Mouse (Mus musculus) ES-Bruce4 (cell line): ENCODE results near the gene Capns2.

Source experiments
- CTCF ChIP-seq: IDR thresholded peaks from one replicate; pipeline ENCODE4 v1.8.1; 2011; ENCODE audit warnings: low read depth, low read length
- EP300 ChIP-seq: IDR thresholded peaks from 2 replicates; pipeline ENCODE4 v1.6.1; 2011; ENCODE audit warnings: low read depth, low read length; ENCODE audit not compliant: insufficient read depth
- POLR2A ChIP-seq: IDR thresholded peaks from one replicate; pipeline ENCODE4 v1.8.1; 2011; ENCODE audit warnings: low read length; ENCODE audit not compliant: insufficient read depth

DNA sequence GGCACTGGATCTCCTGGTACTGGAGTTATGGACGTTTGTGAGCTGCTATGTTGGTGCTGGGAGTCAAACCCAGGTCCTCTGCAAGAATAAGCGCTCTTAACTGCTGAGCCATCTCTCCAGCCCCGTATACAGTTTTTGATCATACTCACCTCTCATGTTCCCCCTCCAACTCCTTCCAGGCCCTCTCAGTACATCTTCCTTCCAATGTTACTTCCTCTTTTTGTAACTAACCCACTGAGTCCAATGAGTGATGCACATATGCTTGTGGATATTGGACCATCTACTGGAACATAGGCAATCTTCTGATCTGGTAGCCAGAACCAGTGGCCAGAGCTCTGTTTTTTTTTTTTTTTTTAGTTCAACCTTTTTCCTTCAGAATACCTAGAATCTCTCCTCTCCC is 14.9 kb downstream of the Capns2 start:
- TF ChIP-seq EP300 (no peak), POLR2A (no peak), CTCF (no peak)
